Mouse (Mus musculus): ENCODE data around the gene Fmnl3. TPM values are rescaled to one million over a fixed set of nuclear protein-coding genes. Genes with fewer than 3 reads are reported as not detected.
A peak's percentile ranks its signal among the peaks of the same experiment; 100 is the strongest.

Fmnl3 gene
- polyA plus RNA-seq, 1 experiment, result 49.5 TPM

GRCm38 (mm10) chr15:99283456-99283855, 86.8 kb downstream of the Fmnl3 start:
- no peak overlapping the region for H3K27ac ChIP-seq (ENCODE audit: insufficient read depth, low read length)
- peak; percentile 27; the same call in 1 of the 2 replicates for TF ChIP-seq CTCF (IDR thresholded peaks at IDR 0.05; ENCODE audit: borderline replicate concordance, insufficient read depth, low read length)
- TF ChIP-seq POLR2A (IDR thresholded peaks at IDR 0.05; ENCODE audit: low read depth, low read length), result no peak
- H3K4me3 ChIP-seq (ENCODE audit: insufficient read depth, low read length), result no peak overlapping the region
- H3K4me1 ChIP-seq (ENCODE audit: control insufficient read depth, insufficient read depth, low read length), result no peaks in the 10 kb centered on the region

GRCm38 (mm10) chr15:99278271-99278670, 92.0 kb downstream of the Fmnl3 start:
- Histone ChIP-seq H3K4me3 (ENCODE audit: insufficient read depth, low read length) (no peak overlapping the region), H3K27ac (ENCODE audit: insufficient read depth, low read length) (no peak overlapping the region), H3K4me1 (ENCODE audit: control insufficient read depth, insufficient read depth, low read length) (no peaks in the 10 kb centered on the region)
- TF ChIP-seq POLR2A (IDR thresholded peaks at IDR 0.05; ENCODE audit: low read depth, low read length) (no peak), CTCF (IDR thresholded peaks at IDR 0.05; ENCODE audit: borderline replicate concordance, insufficient read depth, low read length) (no peak)

GRCm38 (mm10) chr15:99276095-99276494, 94.2 kb downstream of the Fmnl3 start:
- Histone ChIP-seq H3K4me1 (ENCODE audit: control insufficient read depth, insufficient read depth, low read length) (no peaks in the 10 kb centered on the region), H3K27ac (ENCODE audit: insufficient read depth, low read length) (no peak overlapping the region), H3K4me3 (ENCODE audit: insufficient read depth, low read length) (no peak overlapping the region)
- TF ChIP-seq CTCF (IDR thresholded peaks at IDR 0.05; ENCODE audit: borderline replicate concordance, insufficient read depth, low read length) (no peak), POLR2A (IDR thresholded peaks at IDR 0.05; ENCODE audit: low read depth, low read length) (no peak)

Other genes with a start within 250 kb of the Fmnl3 start
- gene Spats2, start 244.6 kb downstream of the Fmnl3 start, polyA plus RNA-seq (2011; ENCODE audit: insufficient read length, low read depth, missing spikeins), result 37.7 and 41.7 TPM in 2 replicates
- 0.40 TPM in 1 of 2 replicates, not detected in the other for gene Kcnh3, start 145.6 kb downstream of the Fmnl3 start, polyA plus RNA-seq (2011; ENCODE audit: insufficient read length, low read depth, missing spikeins)
- 24.7 and 37.2 TPM in 2 replicates for gene Mcrs1, start 118.5 kb downstream of the Fmnl3 start, polyA plus RNA-seq (2011; ENCODE audit: insufficient read length, low read depth, missing spikeins)
- gene Prpf40b, start 75.4 kb downstream of the Fmnl3 start, polyA plus RNA-seq (2011; ENCODE audit: insufficient read length, low read depth, missing spikeins), result 24.4 and 25.7 TPM in 2 replicates
- not detected in 2 replicates for gene Fam186b, start 74.6 kb downstream of the Fmnl3 start, polyA plus RNA-seq (2011; ENCODE audit: insufficient read length, low read depth, missing spikeins)
- gene Tmbim6, start 22.4 kb upstream of the Fmnl3 start, polyA plus RNA-seq (2011; ENCODE audit: insufficient read length, low read depth, missing spikeins), result 419 and 479 TPM in 2 replicates
- gene Nckap5l, start 87.3 kb upstream of the Fmnl3 start, polyA plus RNA-seq (2011; ENCODE audit: insufficient read length, low read depth, missing spikeins), result 11.6 and 18.6 TPM in 2 replicates
- gene Bcdin3d, start 104.2 kb upstream of the Fmnl3 start, polyA plus RNA-seq (2011; ENCODE audit: insufficient read length, low read depth, missing spikeins), result 3.5 and 5.8 TPM in 2 replicates
- 1.4 TPM in 1 of 2 replicates, not detected in the other for gene Faim2, start 157.7 kb upstream of the Fmnl3 start, polyA plus RNA-seq (2011; ENCODE audit: insufficient read length, low read depth, missing spikeins)
- gene Aqp2, start 208.6 kb upstream of the Fmnl3 start, polyA plus RNA-seq (2011; ENCODE audit: insufficient read length, low read depth, missing spikeins), result not detected in 2 replicates
- 4.2 and 7.0 TPM in 2 replicates for gene Aqp5, start 220.3 kb upstream of the Fmnl3 start, polyA plus RNA-seq (2011; ENCODE audit: insufficient read length, low read depth, missing spikeins)
- gene Aqp6, start 230.9 kb upstream of the Fmnl3 start, polyA plus RNA-seq (2011; ENCODE audit: insufficient read length, low read depth, missing spikeins), result not detected in 2 replicates